Mouse (Mus musculus): ENCODE results near the gene Elovl5. TPM values are rescaled to one million over a fixed set of nuclear protein-coding genes. Genes with fewer than 3 reads are reported as not detected.

Elovl5 gene
- 100 to 1,000 TPM; 127 to 135 TPM for total RNA-seq (2023)

DNA sequence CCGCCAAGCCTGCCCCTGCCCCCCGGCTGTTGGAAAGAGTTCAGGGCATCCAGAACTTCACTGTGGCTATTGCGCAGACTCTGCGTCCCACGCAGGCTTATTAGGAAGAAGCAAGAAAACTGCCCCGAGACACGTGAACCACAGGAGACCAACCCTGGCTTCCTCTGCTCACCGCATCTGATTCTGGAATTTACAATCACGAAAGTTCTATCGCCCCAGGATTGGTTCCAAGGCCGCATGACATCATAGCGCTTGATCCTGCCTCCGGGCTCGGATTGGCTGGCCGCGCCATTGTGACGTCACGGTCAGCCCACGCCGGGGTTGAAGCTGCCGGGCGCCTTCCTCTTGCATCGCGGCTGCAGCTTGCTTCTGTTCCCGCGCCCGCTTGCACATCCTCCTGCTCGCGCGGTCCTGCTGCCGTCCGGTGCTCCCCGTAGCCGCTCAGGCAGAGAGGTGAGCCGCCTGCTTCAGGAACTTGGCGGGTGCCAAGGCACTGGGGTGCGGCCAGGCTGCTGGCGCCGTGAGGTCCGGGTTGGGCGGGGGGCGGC is at the start of gene Elovl5:
Gene Elovl5 (plus strand): TSS at position 291 of the 548 bp plus-strand sequence.

Other genes starting within 250 kb of the Elovl5 start
- gene Gclc, start 162.8 kb upstream of the Elovl5 start, total RNA-seq (2023), result 10 to 100 TPM; 33.7 to 42.0 TPM
- not detected for gene Gcm1, start 134.6 kb downstream of the Elovl5 start, total RNA-seq (2023)
- gene Fbxo9, start 191.7 kb downstream of the Elovl5 start, total RNA-seq (2023), result 10 to 100 TPM; 48.0 to 62.1 TPM
- gene Ick, start 191.8 kb downstream of the Elovl5 start, total RNA-seq (2023), result 1 to 10 TPM; 8.7 to 8.9 TPM

Measured in T-cell, adult 66 days (primary cell).